Mouse (Mus musculus) bone marrow, adult 2 months (tissue): ENCODE measurements around the gene Kdm5a.

ENCODE experiments used
- CTCF ChIP-seq: fragments of 200-500 bp; IDR thresholded peaks from 2 replicates; pipeline ENCODE4 v1.5.1; 2011; ENCODE audit warnings: low read length, control low read depth; ENCODE audit not compliant: control insufficient read depth, insufficient read depth
- POLR2A ChIP-seq: fragments of 200-500 bp; IDR thresholded peaks from 2 replicates; pipeline ENCODE4 v1.6.1; 2011; ENCODE audit warnings: low read depth, mild to moderate bottlenecking, control low read depth, low read length, borderline replicate concordance; ENCODE audit not compliant: control insufficient read depth

- TF ChIP-seq POLR2A, result no peak
- TF ChIP-seq CTCF, result no peak
These were observed 28.9 kb downstream of the Kdm5a start for GRCm38 (mm10) chr6:120392811-120393210.
